Mouse (Mus musculus) hindbrain, embryonic 14.5 days (tissue): ENCODE measurements around the gene Spib. TPM values are rescaled to one million over a fixed set of nuclear protein-coding genes. Genes with fewer than 3 reads are reported as not detected.

Source experiments
- ATAC-seq: fragments of 200-750 bp; cut with Nextera tagmentation; 2 replicates; pipeline ENCODE4 v1.8.0; 2017; ENCODE audit warnings: moderate number of reproducible peaks, mild to moderate bottlenecking, moderate TSS enrichment, moderate library complexity; ENCODE audit not compliant: low FRiP score
- DNase-seq: peaks from one replicate; pipeline ENCODE4 v3.0.0-alpha.2; 2015; ENCODE audit warnings: low spot score
- H3K27ac ChIP-seq: fragments of 300-500 bp; sonication (generic); 2 replicates; pipeline ENCODE4 v1.5.1; 2014; ENCODE audit warnings: mild to moderate bottlenecking, moderate library complexity
- H3K27me3 ChIP-seq: fragments of 300-500 bp; sonication (generic); 2 replicates; pipeline ENCODE4 v1.6.1; 2014; ENCODE audit warnings: mild to moderate bottlenecking, low read length, mixed read lengths; ENCODE audit not compliant: control insufficient read depth, insufficient read depth
- H3K36me3 ChIP-seq: fragments of 300-500 bp; sonication (generic); replicated peaks from 2 replicates; pipeline ENCODE4 v1.6.1; 2014; ENCODE audit not compliant: control insufficient read depth, insufficient read depth
- H3K4me1 ChIP-seq: fragments of 300-500 bp; sonication (generic); replicated peaks from 2 replicates; pipeline ENCODE4 v1.6.1; 2014; ENCODE audit warnings: antibody characterized with exemption, low read length, mixed read lengths; ENCODE audit not compliant: control insufficient read depth, insufficient read depth
- H3K4me2 ChIP-seq: fragments of 300-500 bp; sonication (generic); replicated peaks from 2 replicates; pipeline ENCODE4 v1.6.1; 2014; ENCODE audit warnings: mild to moderate bottlenecking, moderate library complexity
- H3K4me3 ChIP-seq: fragments of 300-500 bp; sonication (generic); replicated peaks from 2 replicates; pipeline ENCODE4 v1.5.1; 2014; ENCODE audit warnings: mild to moderate bottlenecking, low read length
- H3K9ac ChIP-seq: fragments of 300-500 bp; sonication (generic); 2 replicates; pipeline ENCODE4 v1.6.1; 2014
- H3K9me3 ChIP-seq: fragments of 300-500 bp; sonication (generic); 2 replicates; pipeline ENCODE4 v1.6.1; 2016; ENCODE audit warnings: low read length; ENCODE audit not compliant: control insufficient read depth
- WGBS: fragments of 180-500 bp; shearing (Covaris S2); extraction: QIAGEN DNeasy Blood & Tissue Kit; methylation state at CpG from one replicate; pipeline ENCODE4 v1.1.7; 2014; 5-methylcytosine and 5-hydroxymethylcytosine counted together
- polyA plus RNA-seq: library from polyadenylated mRNA; unstranded; fragments of >200 nt; fragmentation: Nextera tagmentation; extraction: Ambion mirVana; gene quantifications from 2 replicates; pipeline ENCODE4 v1.2.1, GENCODE M21; 2014

Spib gene
- polyA plus RNA-seq, 1 experiment from 2014 or later = 0.09 TPM

DNA sequence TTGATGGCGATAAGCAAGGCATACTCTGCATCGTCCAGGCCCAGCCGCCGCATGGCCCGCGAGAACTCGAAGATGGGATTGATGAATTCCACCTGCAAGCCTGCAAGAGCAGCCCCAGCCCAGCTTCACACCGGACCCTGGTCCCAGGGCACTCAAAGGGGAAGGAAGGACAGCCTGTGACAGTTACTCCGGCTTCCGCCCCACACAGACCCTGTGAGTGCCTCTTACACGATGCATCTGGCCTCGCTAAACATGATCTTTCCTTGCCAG, 18.5 kb upstream of the Spib start:
- ATAC-seq (no peak), DNase-seq (no peak)
- no peak overlapping the region for H3K4me3 ChIP-seq
- no peak overlapping the region for H3K9ac ChIP-seq
- H3K27ac ChIP-seq = no peak overlapping the region
- peaks cover 28% of the 10 kb centered on the region for H3K36me3 ChIP-seq
- 98% methylated on average over 12 of the region's 12 CpGs for WGBS
- H3K4me2 ChIP-seq = no peak overlapping the region
- H3K4me1 ChIP-seq = peaks cover 14% of the 10 kb centered on the region
- H3K9me3 ChIP-seq = no peaks in the 10 kb centered on the region
- H3K27me3 ChIP-seq = no peaks in the 10 kb centered on the region

DNA sequence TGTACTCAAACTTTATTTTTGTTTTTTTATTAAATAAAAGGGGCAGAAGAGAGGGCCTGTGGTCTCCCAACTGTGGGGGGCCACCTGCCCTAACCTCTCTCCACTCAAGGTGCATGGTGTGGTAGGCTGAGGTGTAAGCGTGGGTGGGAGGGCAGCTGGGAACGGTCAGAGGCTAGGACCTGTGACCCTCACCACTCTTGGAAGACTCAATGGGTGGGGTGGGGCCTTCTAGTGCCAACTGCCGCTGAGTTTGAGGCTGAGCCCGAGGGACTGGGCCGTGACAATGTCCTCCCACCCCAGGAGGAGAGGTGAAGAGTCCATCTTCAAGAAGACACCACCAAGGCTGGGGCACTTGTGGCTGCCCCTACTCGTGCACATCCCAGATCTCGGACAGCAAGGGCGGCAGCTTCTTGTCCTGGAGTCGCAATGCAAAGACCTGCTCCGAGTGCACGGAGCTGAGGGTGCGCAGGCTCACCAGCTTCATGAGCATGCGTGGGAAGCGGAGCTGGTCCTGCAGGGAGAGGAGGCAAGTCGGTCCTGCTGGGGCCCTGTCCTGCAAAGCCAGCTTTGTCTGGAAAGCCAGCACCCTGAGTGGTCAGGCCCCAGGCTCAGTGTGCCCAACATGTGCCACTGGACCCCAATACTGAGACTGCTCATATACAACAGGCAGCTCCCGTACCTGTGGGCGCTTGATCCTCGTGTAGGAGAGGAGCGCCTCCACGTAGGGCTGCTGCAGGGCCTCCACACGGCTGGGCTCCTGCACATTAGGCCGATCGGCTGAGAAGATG, 17.9 kb upstream of the Spib start:
- H3K27ac ChIP-seq = no peak overlapping the region
- WGBS = 96% methylated on average over 23 of the region's 23 CpGs
- DNase-seq (no peak), ATAC-seq (no peak)
- H3K9ac ChIP-seq = no peak overlapping the region
- no peaks in the 10 kb centered on the region for H3K27me3 ChIP-seq
- H3K4me1 ChIP-seq = peaks cover 14% of the 10 kb centered on the region
- H3K36me3 ChIP-seq = peaks cover 28% of the 10 kb centered on the region
- H3K9me3 ChIP-seq = no peaks in the 10 kb centered on the region
- no peak overlapping the region for H3K4me3 ChIP-seq
- H3K4me2 ChIP-seq = no peak overlapping the region

DNA sequence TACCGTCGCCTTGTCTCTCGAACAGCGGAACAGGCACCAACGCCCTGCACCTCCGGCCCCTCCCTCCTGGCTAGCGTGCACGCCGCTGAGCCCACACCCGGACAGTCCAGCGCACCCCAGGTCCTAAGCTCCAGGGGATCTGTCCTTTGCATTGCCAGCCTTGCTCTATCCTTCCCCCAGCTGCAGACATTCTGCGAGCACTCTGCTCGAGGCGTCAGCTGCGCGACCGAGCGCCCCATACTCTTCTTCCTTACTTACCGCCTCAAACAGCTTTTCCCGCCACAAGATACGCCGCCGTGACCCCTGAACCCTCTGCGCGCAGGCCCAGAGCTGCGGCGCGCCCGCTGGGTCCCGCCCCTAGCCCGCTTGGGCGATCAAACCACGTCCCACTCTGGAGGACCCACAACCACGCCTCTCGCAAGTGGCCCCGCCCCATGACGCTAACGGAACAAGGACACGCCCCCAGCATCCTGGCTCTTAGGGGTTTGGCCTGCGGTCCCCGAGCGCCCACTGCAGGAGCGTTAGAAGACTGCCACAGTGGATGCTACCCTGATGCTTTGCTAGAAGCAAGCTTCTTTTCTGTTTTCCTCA, 16.7 kb upstream of the Spib start, which contains the start of gene Pold1:
Gene Pold1 (minus strand): TSS at position 353 of the 591 bp plus-strand sequence.
- under 1% methylated on average over 43 of the region's 43 CpGs for WGBS
- DNase-seq = peak; percentile 98
- Histone ChIP-seq H3K9ac (peak within 1 kb of the TSS; percentile 52), H3K4me3 (peak within 1 kb of the TSS; percentile 43), H3K27ac (peak within 1 kb of the TSS; percentile 28; the same call in 1 of the 2 replicates), H3K27me3 (no peaks in the 10 kb centered on the region), H3K4me1 (peaks cover 14% of the 10 kb centered on the region), H3K36me3 (peaks cover 28% of the 10 kb centered on the region), H3K9me3 (no peaks in the 10 kb centered on the region), H3K4me2 (peak within 1 kb of the TSS; percentile 83)
- peak; percentile 90 for ATAC-seq

DNA sequence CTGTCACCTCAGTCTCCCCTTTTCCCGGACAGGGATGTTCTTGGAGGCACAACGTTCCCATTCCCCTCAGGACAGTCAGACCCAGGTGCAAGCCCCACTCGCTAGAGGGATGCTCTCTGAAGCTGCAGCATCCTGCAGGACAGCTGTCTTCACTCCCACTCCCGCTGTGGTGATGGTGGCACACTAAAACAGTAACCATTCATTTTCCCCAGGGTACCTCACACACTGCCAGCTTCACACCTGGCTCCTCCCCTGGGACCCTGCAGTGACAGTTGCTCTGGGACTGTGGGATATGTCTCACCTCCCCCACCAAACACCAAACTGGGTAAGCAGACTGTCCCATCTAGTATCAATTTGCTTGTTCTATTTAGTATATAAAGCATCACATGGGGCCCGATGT, 15.9 kb upstream of the Spib start:
- Histone ChIP-seq H3K4me2 (peak overlapping the region; percentile 83), H3K27ac (no peak overlapping the region), H3K4me3 (peak overlapping the region; percentile 43), H3K27me3 (no peaks in the 10 kb centered on the region), H3K4me1 (peaks cover 10% of the 10 kb centered on the region), H3K9ac (peak overlapping the region; percentile 52; the same call in 1 of the 2 replicates), H3K9me3 (no peaks in the 10 kb centered on the region), H3K36me3 (peaks cover 28% of the 10 kb centered on the region)
- ATAC-seq (no peak), DNase-seq (no peak)
- 25% methylated on average over 5 of the region's 5 CpGs for WGBS

DNA sequence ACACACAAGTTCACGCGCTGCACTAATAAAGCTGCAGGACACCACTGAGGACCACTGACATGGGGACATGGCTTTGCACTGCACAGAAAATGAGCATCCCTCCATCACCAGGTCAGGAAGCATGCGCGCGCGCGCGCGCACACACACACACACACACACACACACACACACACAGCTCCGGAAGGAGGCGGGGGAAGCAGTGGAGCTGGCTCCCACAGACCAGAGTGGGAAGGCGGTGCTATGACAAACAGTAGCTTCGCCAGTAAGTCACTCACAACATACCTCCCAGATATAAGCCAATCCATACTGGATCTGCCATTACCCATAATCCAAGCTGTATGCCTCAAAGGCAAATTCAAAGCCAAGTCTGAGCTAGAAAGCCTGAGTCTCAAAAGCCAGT, 15.2 kb upstream of the Spib start:
- 0 out of 2 replicates have a peak overlapping the region, but pooled peaks have one; percentile 83 for H3K4me2 ChIP-seq
- H3K36me3 ChIP-seq = peaks cover 27% of the 10 kb centered on the region
- H3K9ac ChIP-seq = peak overlapping the region; percentile 52; the same call in 1 of the 2 replicates
- DNase-seq (no peak), ATAC-seq (no peak)
- peaks cover 8% of the 10 kb centered on the region for H3K4me1 ChIP-seq
- no peaks in the 10 kb centered on the region for H3K27me3 ChIP-seq
- WGBS = 98% methylated on average over 13 of the region's 13 CpGs
- H3K4me3 ChIP-seq = no peak overlapping the region
- H3K27ac ChIP-seq = no peak overlapping the region
- no peaks in the 10 kb centered on the region for H3K9me3 ChIP-seq

DNA sequence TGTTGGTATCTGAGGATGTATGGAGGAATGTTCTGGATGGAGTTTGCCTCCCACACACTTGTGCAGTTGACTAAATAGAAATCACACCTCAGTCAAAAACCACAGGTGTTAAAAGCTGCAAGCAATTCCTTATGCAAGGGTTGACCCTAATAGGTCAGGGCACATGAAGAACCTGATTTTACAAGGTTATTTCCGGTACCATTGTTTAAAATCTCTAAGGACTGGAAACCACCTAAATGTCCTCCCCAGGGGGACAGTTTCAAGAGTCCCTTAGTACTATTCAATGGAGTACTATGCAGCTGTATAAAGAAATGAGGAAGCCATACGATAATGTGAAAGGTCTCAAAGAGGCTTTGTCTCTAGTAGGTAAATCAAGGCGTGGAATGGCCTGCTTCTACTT, 14.4 kb upstream of the Spib start:
- Histone ChIP-seq H3K4me2 (no peak overlapping the region), H3K9me3 (no peaks in the 10 kb centered on the region), H3K4me3 (no peak overlapping the region), H3K36me3 (peaks cover 25% of the 10 kb centered on the region), H3K27me3 (no peaks in the 10 kb centered on the region), H3K27ac (no peak overlapping the region), H3K9ac (no peak overlapping the region), H3K4me1 (peaks cover 8% of the 10 kb centered on the region)
- ATAC-seq (no peak), DNase-seq (no peak)
- 97% methylated on average over 3 of the region's 3 CpGs for whole genome bisulfite sequencing

DNA sequence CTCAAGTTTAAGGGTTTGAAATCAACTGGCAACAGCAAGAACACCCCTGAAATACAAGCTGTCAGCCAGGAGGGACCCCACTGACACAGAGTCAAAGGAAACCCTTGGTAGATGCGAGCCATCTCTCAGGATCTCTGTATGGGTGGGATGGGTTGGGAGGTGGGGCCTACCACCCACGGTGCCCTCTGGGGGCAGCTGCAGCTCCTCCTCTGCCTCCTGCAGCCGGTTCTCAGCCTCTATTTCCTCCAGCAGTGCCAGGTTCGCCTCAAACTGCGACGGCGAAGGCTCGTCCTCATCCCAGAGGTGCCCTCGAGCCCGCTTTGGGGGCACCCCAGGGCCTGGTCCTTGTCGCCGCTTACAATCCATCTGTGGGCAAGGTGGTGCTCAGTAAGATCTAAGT, 11.2 kb upstream of the Spib start:
- peaks cover 7% of the 10 kb centered on the region for H3K4me1 ChIP-seq
- H3K36me3 ChIP-seq = peaks cover 34% of the 10 kb centered on the region
- no peak overlapping the region for H3K4me3 ChIP-seq
- DNase-seq (no peak), ATAC-seq (no peak)
- H3K27ac ChIP-seq = no peak overlapping the region
- H3K9me3 ChIP-seq = no peaks in the 10 kb centered on the region
- no peaks in the 10 kb centered on the region for H3K27me3 ChIP-seq
- H3K4me2 ChIP-seq = no peak overlapping the region
- WGBS = 84% methylated on average over 12 of the region's 12 CpGs
- H3K9ac ChIP-seq = no peak overlapping the region

DNA sequence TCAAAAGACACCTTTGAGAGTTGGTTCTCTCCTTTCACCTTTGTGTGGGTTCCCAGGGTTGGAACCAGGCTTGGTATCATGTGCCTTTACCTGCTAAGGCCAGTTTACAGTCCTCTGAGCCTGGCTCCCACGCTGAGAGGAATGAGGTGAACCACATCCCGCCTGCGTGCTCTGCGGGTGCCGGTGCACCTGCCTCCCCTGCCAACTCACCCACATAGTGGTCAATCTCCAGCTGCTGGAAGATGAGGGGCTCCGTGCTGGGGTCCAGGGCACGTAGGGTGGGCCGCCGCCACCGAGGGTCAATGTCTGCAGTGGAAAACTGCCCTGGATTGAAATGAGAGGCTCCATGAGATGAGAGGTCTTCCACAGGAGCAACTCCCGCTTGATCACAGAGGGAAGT, 10.7 kb upstream of the Spib start:
- peaks cover 1% of the 10 kb centered on the region; the same call in 1 of the 2 replicates for H3K4me1 ChIP-seq
- no peak for DNase-seq
- H3K4me3 ChIP-seq = no peak overlapping the region
- WGBS = 95% methylated on average over 11 of the region's 11 CpGs
- no peak overlapping the region for H3K4me2 ChIP-seq
- no peaks in the 10 kb centered on the region for H3K9me3 ChIP-seq
- ATAC-seq = no peak
- H3K27me3 ChIP-seq = no peaks in the 10 kb centered on the region
- H3K9ac ChIP-seq = no peak overlapping the region
- H3K36me3 ChIP-seq = peaks cover 34% of the 10 kb centered on the region
- H3K27ac ChIP-seq = no peak overlapping the region

DNA sequence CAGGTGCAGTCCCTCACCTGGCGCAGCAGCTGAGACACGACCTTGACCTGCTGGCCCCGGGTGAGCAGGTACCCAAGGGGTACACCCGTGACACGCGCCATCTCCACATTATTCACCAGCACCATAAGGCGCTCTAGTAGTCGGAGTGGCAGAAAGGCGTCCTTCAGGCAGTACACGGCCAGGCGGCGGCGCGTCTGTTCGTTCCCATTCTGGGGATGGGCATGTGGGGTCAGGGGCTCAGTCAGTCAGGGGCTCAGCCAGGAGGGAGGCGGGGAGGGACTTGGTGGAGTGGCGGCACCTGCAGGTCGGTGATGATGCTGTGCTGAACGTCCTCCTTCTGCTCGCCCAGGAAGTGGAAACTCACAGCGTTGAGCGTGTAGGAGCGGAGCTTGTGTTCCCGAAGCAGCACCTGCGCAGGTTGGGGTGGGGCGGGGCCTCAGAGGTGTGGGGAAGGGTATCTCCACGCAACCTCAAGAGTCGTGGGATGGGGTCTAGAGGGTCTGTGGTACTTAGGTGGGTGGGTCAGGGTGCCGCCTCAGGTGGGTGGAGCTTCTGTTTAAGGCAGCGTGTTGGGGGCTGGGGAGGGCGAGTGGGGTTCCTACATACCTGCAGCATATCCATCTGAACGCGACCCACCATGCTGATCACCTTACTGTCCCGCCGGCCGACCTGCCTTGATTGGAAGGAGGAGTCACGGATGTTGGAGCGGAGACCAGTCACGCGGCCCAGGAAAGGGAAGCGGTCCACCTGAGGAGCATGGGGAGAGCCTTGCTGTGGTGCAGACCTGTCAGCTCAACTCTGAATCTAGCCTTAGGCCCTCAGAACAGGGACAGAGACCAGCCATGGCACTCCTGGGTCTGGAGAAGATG, 7.1 kb upstream of the Spib start:
- Histone ChIP-seq H3K4me1 (no peaks in the 10 kb centered on the region), H3K27me3 (no peaks in the 10 kb centered on the region), H3K9me3 (no peaks in the 10 kb centered on the region), H3K9ac (no peak overlapping the region), H3K36me3 (peaks cover 37% of the 10 kb centered on the region), H3K27ac (no peak overlapping the region), H3K4me3 (no peak overlapping the region), H3K4me2 (no peak overlapping the region)
- 93% methylated on average over 41 of the region's 41 CpGs for WGBS
- DNase-seq (no peak), ATAC-seq (no peak)
